Mouse (Mus musculus) CH12.LX (cell line): ENCODE measurements at regions not wholly inside any gene's neighbourhood (a gene's known extent, or its start where the extent isn't known, plus 50 kb on each side); places are given as distances from the start of the nearest gene placed in this dataset.

Source experiments
- CHD2 ChIP-seq: IDR thresholded peaks from 2 replicates; pipeline ENCODE4 v1.6.1; 2011; ENCODE audit warnings: low read length, improper control_type of control experiment
- CTCF ChIP-seq, 2 experiments: IDR thresholded peaks in 1 of 2; conservative IDR thresholded peaks in 1 of 2; 2 replicates each; pipeline ENCODE4 v1.5.1; 2011 to 2012; ENCODE audit warnings: low read depth in 2 of 2, low read length in 2 of 2, improper control_type of control experiment in 1 of 2, inconsistent platforms in 1 of 2, mild to moderate bottlenecking in 1 of 2, moderate library complexity in 1 of 2
- ELF1 ChIP-seq: IDR thresholded peaks from 2 replicates; pipeline ENCODE4 v1.6.1; 2014; ENCODE audit warnings: low read depth, mild to moderate bottlenecking, inconsistent platforms, low read length, improper control_type of control experiment
- EP300 ChIP-seq: IDR thresholded peaks from 2 replicates; pipeline ENCODE4 v1.6.1; 2011; ENCODE audit warnings: low read length, improper control_type of control experiment
- MAX ChIP-seq: IDR thresholded peaks from 2 replicates; pipeline ENCODE4 v1.6.1; 2011; ENCODE audit warnings: low read length, improper control_type of control experiment
- MYC ChIP-seq: IDR thresholded peaks from 2 replicates; pipeline ENCODE4 v1.6.1; 2011; ENCODE audit warnings: low read depth, mild to moderate bottlenecking, improper control_type of control experiment, low read length
- NELFE ChIP-seq: IDR thresholded peaks from 2 replicates; pipeline ENCODE4 v1.6.1; 2011; ENCODE audit warnings: low read depth, low read length, improper control_type of control experiment
- POLR2A ChIP-seq: IDR thresholded peaks from 2 replicates; pipeline ENCODE4 v1.6.1; 2011; ENCODE audit warnings: low read depth, mild to moderate bottlenecking, improper control_type of control experiment, low read length
- POLR2AphosphoS2 ChIP-seq: IDR thresholded peaks from 2 replicates; pipeline ENCODE4 v1.6.1; 2011; ENCODE audit warnings: low read depth, low read length, improper control_type of control experiment
- SIN3A ChIP-seq: IDR thresholded peaks from 2 replicates; pipeline ENCODE4 v1.6.1; 2012; ENCODE audit warnings: low read length, improper control_type of control experiment, inconsistent platforms
- SMC3 ChIP-seq: IDR thresholded peaks from 2 replicates; pipeline ENCODE4 v1.6.1; 2011; ENCODE audit warnings: low read depth, low read length, improper control_type of control experiment
- USF2 ChIP-seq: conservative IDR thresholded peaks from 2 replicates; pipeline ENCODE4 v1.6.1; 2011; ENCODE audit warnings: low read depth, low read length, improper control_type of control experiment

- TF ChIP-seq CTCF (conservative IDR thresholded peaks at IDR 0.05 in 1 of 2, IDR thresholded peaks at IDR 0.05 in 1 of 2; ENCODE audit: low read depth in 2 of 2, low read length in 2 of 2), result no peak
- TF ChIP-seq SIN3A, result no peak
- no peak for TF ChIP-seq POLR2A
- TF ChIP-seq CHD2, result no peak
- TF ChIP-seq USF2, result no peak
- TF ChIP-seq MAX, result no peak
- TF ChIP-seq POLR2AphosphoS2, result no peak
- no peak for TF ChIP-seq SMC3
- no peak for TF ChIP-seq EP300
- TF ChIP-seq NELFE, result no peak
- no peak for TF ChIP-seq MYC
- TF ChIP-seq ELF1, result no peak
Measured at GRCm38 (mm10) chr6:28995701-28996100, 64.3 kb upstream of the Lep start.
